Mouse (Mus musculus): Measurements from ENCODE around the gene Gm45062.

GRCm38 (mm10) chr6:8348344-8348743 is 89.1 kb downstream of the Gm45062 start:
- TF ChIP-seq POLR2A (IDR thresholded peaks at IDR 0.05; ENCODE audit: borderline replicate concordance, extremely low read depth, insufficient read depth, insufficient read length, poor library complexity, severe bottlenecking) (no peak), CTCF (IDR thresholded peaks at IDR 0.05; ENCODE audit: borderline replicate concordance, extremely low read depth, insufficient read depth, insufficient read length) (no peak)

Measured in brain, embryonic 14.5 days (tissue).